Mouse (Mus musculus): ENCODE measurements around the gene Gm45799. TPM values are rescaled to one million over a fixed set of nuclear protein-coding genes. Genes with fewer than 3 reads are reported as not detected.

The Gm45799 gene
- 10 to 100 TPM in 1 of 2 experiments, 1 to 10 TPM in 1; 5.0 to 12.6 TPM for total RNA-seq (2023)

DNA sequence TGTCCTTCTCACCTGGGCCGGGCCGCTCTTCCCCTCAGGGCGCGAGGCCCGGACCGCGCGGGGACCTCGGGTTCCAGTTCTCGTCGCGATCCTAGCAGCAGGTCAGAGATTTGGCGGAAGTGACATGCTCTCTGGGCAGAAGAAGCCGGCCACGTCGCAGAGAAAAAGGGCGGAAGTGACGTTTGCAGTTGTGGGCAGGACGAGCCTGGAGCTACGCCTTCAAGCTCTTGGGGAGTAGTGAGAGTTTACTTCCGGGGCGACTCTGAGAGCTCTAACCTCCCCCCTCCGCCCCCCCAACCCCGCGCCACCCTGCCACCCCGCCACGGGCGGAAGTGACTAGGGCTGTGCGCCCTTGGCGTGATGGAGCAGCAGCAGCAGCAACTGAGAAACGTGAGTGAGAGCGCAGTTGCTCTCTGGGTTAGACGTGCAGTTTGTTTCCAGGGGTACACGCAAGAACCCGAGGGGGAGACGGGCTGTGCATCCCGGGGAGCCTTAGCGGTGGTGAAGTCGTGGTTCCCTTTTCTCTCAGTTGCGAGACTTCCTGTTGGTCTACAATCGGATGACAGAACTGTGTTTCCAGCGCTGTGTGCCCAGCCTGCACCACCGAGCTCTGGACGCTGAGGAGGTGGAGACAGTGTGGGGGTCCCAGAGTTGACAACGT, at the start of gene Gm45799, which contains the start of gene Arfip2:
Gene Gm45799, plus strand, starts transcription at position 320 of the 661 bp plus-strand sequence.
Gene Arfip2, minus strand, starts transcription at position 184 of the 661 bp plus-strand sequence.

DNA sequence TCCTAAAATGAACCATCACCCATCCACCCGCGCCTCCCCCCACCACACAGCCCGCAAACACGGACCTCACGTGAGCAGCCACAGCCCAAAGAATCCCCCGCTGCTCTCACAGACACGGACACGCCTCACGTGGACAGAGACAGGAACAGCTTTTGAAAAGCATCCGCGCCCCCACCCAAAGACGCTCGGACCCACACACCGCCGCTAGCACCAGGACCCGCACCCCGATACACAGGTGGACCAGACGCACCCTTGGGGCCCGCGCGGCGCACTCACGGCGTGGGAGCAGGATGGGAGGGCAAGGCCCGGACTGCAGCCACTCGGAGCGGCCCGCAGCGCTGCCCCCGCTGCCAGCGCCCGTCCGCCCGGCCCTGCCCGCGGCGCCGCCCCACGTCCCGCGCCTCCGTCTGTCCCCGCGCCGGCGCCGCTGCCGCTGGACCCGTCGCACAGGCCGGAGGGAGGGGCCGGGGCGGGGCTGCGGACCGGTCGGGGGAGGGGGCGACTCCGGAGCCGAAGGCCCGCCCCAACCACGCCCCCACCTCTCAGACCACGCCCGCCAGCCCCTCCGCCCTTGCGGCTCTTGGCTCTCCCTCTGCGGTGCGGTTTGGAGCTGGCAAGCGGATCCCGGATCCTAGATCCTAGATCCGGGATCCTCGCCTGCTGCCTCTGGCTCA, 7.1 kb upstream of the Gm45799 start, which contains the start of gene Trim3:
Gene Trim3, minus strand, starts transcription at position 445 of the 674 bp plus-strand sequence.

GRCm38 (mm10) chr7:105639756-105640155, 596 bp upstream of the Gm45799 start, which contains the start of gene Timm10b:
TSS of gene Timm10b (plus strand) at chr7:105640056.

GRCm38 (mm10) chr7:105650639-105651435, 10.5 kb downstream of the Gm45799 start, which contains the start of gene Dnhd1:
TSS of gene Dnhd1 (plus strand) at chr7:105650827.

Other genes starting within 250 kb of the Gm45799 start
- 100 to 1,000 TPM; 170 to 172 TPM for gene Fam160a2, start 240.5 kb upstream of the Gm45799 start, total RNA-seq (2023)
- gene Cnga4, start 236.0 kb upstream of the Gm45799 start, total RNA-seq (2023) = under 1 TPM; 0.31 to 0.64 TPM
- gene Cckbr, start 214.8 kb upstream of the Gm45799 start, total RNA-seq (2023) = not detected
- gene Cavin3, start 158.3 kb upstream of the Gm45799 start, total RNA-seq (2023) = not detected
- gene Smpd1, start 86.2 kb upstream of the Gm45799 start, total RNA-seq (2023) = 10 to 100 TPM; 18.9 to 23.0 TPM
- 1 to 10 TPM; 1.0 to 1.4 TPM for gene Apbb1, start 58.9 kb upstream of the Gm45799 start, total RNA-seq (2023)
- gene Hpx, start 40.4 kb upstream of the Gm45799 start, total RNA-seq (2023) = not detected
- 10 to 100 TPM; 16.4 to 22.6 TPM for gene Trim3, start 7.0 kb upstream of the Gm45799 start, total RNA-seq (2023)
- gene Timm10b, start 496 bp upstream of the Gm45799 start, total RNA-seq (2023) = 100 to 1,000 TPM; 104 to 111 TPM
- gene Arfip2, start 136 bp upstream of the Gm45799 start, total RNA-seq (2023) = 10 to 100 TPM; 15.4 to 15.8 TPM
- gene Dnhd1, start 10.3 kb downstream of the Gm45799 start, total RNA-seq (2023) = 1 to 10 TPM; 4.7 to 6.0 TPM
- 100 to 1,000 TPM; 159 to 160 TPM for gene Ilk, start 96.0 kb downstream of the Gm45799 start, total RNA-seq (2023)
- 1 to 10 TPM; 9.4 to 9.6 TPM for gene Rrp8, start 96.8 kb downstream of the Gm45799 start, total RNA-seq (2023)
- gene Taf10, start 103.8 kb downstream of the Gm45799 start, total RNA-seq (2023) = 100 to 1,000 TPM; 127 to 143 TPM
- gene Tpp1, start 111.7 kb downstream of the Gm45799 start, total RNA-seq (2023) = 10 to 100 TPM; 47.8 to 55.0 TPM
- under 1 TPM; 0.04 to 0.11 TPM for gene Dchs1, start 147.1 kb downstream of the Gm45799 start, total RNA-seq (2023)
- gene Mrpl17, start 170.5 kb downstream of the Gm45799 start, total RNA-seq (2023) = 10 to 100 TPM; 35.0 to 37.0 TPM

All from neutrophil, adult 83 days (primary cell).